Comparison of ENCODE assay signal across 10 mouse cellular contexts in genomic region chr1:193090211-193090871, GRCm38 (mm10). TPM values are rescaled to one million over a fixed set of nuclear protein-coding genes. Genes with fewer than 3 reads are reported as not detected.
DNase-seq lines count a peak whose midpoint lies in the region; ATAC-seq and TF ChIP-seq lines count a peak whose summit lies in the region.
"Had no signal": no experiment of that assay in that cellular context is flagged by ENCODE, and none has a peak within 500 bp of the region (broad histone marks: within the 10 kb centered on the region; RNA-seq: fewer than 3 reads in every experiment).

No protein-coding gene starts in this region.

- TF ChIP-seq CTCF in brain, embryonic 14.5 days (IDR thresholded peaks at IDR 0.05; ENCODE audit: borderline replicate concordance, extremely low read depth, insufficient read depth, insufficient read length) = no peak
- TF ChIP-seq CTCF in gastrocnemius, adult 2 months (IDR thresholded peaks at IDR 0.05) = no peak

- H3K27ac ChIP-seq in gastrocnemius, adult 2 months = peak overlapping the region; percentile 91
- H3K27ac ChIP-seq: kidney, postnatal 0 days; midbrain, embryonic 12.5 days had no signal

- peak; percentile 53 to 74 for DNase-seq in left cerebral cortex, adult 18-20 months (ENCODE audit: low spot score in 2 of 2)
- DNase-seq in left cerebral cortex, adult 11 months (ENCODE audit: low spot score) = no peak
- peak; percentile 89 for DNase-seq in brain, embryonic 14.5 days (ENCODE audit: low read depth)
- DNase-seq in gastrocnemius, adult 2 months = peak; percentile 93
- peak; percentile 57 to 83 for DNase-seq in layer of hippocampus, postnatal 14 days (ENCODE audit: low spot score in 2 of 2)
- peak; percentile 32 to 64 for DNase-seq in right cerebral cortex, postnatal 36 days (ENCODE audit: low spot score in 2 of 2)
- DNase-seq in kidney, adult 11 months = no peak

- no peak for ATAC-seq in inflammation-experienced regulatory T-cells, adult 6 months

- H3K4me3 ChIP-seq in gastrocnemius, adult 2 months = peak overlapping the region; percentile 63
- H3K4me3 ChIP-seq: midbrain, embryonic 12.5 days had no signal

- TF ChIP-seq POLR2A in brain, embryonic 14.5 days (IDR thresholded peaks at IDR 0.05; ENCODE audit: borderline replicate concordance, extremely low read depth, insufficient read depth, insufficient read length, poor library complexity, severe bottlenecking) = no peak

- intact Hi-C loops in gastrocnemius, adult 2 months (cut with DNase I) = no loop called here

RNA-seq across cellular contexts. Expression of gene Diexf, which starts 39.7 kb away (rescaled TPM):
- total RNA-seq in left cerebral cortex, adult 18-20 months (2021) = 10 to 100 TPM; 22.0 to 22.5 TPM
- 30.2 and 37.0 TPM in 2 replicates for polyA plus RNA-seq in brain, embryonic 14.5 days (2012; rRNA removed)
- 10 to 100 TPM; 10.2 to 13.6 TPM for total RNA-seq in gastrocnemius, adult 2 months (2021)
- 10 to 100 TPM; 17.4 to 24.1 TPM for total RNA-seq in layer of hippocampus, postnatal 14 days (2021)
- polyA plus RNA-seq in inflammation-experienced regulatory T-cells, adult 6 months (2017; shearing (Covaris generic)) = 10 to 100 TPM in 2 of 3 experiments, 1 to 10 TPM in 1; 5.0 to 15.1 (median 10.5) TPM

RNA-seq across cellular contexts. Expression of gene Syt14, which starts 54.8 kb away (rescaled TPM):
- total RNA-seq in left cerebral cortex, adult 18-20 months (2021) = 10 to 100 TPM; 25.3 TPM
- polyA plus RNA-seq in brain, embryonic 14.5 days (2012; rRNA removed) = 6.6 and 10.3 TPM in 2 replicates
- under 1 TPM; 0.05 to 0.20 TPM for total RNA-seq in gastrocnemius, adult 2 months (2021)
- total RNA-seq in layer of hippocampus, postnatal 14 days (2021) = 10 to 100 TPM; 20.5 to 22.4 TPM
- polyA plus RNA-seq in inflammation-experienced regulatory T-cells, adult 6 months (2017; shearing (Covaris generic)) = not detected

Comparison
In these comparisons a context has a peak if more than half of its experiments do, and no peak if none do; other contexts are left out.
1. DNase-seq: peak in left cerebral cortex, adult 18-20 months (2 of 2), brain, embryonic 14.5 days (single experiment), gastrocnemius, adult 2 months (single experiment), layer of hippocampus, postnatal 14 days (2 of 2) and right cerebral cortex, postnatal 36 days (2 of 2); none in left cerebral cortex, adult 11 months (single experiment) and kidney, adult 11 months (single experiment).
2. RNA of gene Syt14, which starts 54.8 kb away (total RNA-seq): 25.3 TPM in left cerebral cortex, adult 18-20 months and 20.5 to 22.4 TPM in layer of hippocampus, postnatal 14 days; 0.05 to 0.20 TPM in gastrocnemius, adult 2 months; every median in the first group is over 10 times any median in the second.